Mouse (Mus musculus) bone marrow macrophage, adult 2 months (primary cell): ENCODE results near the gene Paip2b. TPM values are rescaled to one million over a fixed set of nuclear protein-coding genes. Genes with fewer than 3 reads are reported as not detected.

Experiments
- H3K27ac ChIP-seq: 2 replicates; pipeline ENCODE4 v1.5.1; 2012; ENCODE audit warnings: low read depth, low read length; ENCODE audit not compliant: insufficient read depth
- H3K4me1 ChIP-seq: 2 replicates; pipeline ENCODE4 v1.6.1; 2012; ENCODE audit warnings: low read length; ENCODE audit not compliant: control insufficient read depth, insufficient read depth
- H3K4me3 ChIP-seq: 2 replicates; pipeline ENCODE4 v1.5.1; 2012; ENCODE audit warnings: mild to moderate bottlenecking, low read length, moderate library complexity; ENCODE audit not compliant: insufficient read depth
- CTCF ChIP-seq: IDR thresholded peaks from 2 replicates; pipeline ENCODE4 v1.5.1; 2012; ENCODE audit warnings: low read depth, mild to moderate bottlenecking, low read length, moderate library complexity
- POLR2A ChIP-seq: IDR thresholded peaks from 2 replicates; pipeline ENCODE4 v1.6.1; 2012; ENCODE audit warnings: mild to moderate bottlenecking, low read depth, low read length, borderline replicate concordance
- polyA plus RNA-seq: library from polyadenylated mRNA; stranded (reverse); fragments of >200 nt; gene quantifications from 2 replicates; pipeline ENCODE4 v1.2.4, GENCODE M21; 2012; ENCODE audit not compliant: missing spikeins, insufficient read depth, insufficient read length

Paip2b gene
- polyA plus RNA-seq, 1 experiment = 9.8 TPM

GRCm38 (mm10) chr6:83756051-83756450 is 75.5 kb downstream of the Paip2b start:
- no peak for TF ChIP-seq CTCF
- TF ChIP-seq POLR2A = no peak
- H3K4me1 ChIP-seq = no peaks in the 10 kb centered on the region
- no peak overlapping the region for H3K4me3 ChIP-seq
- no peak overlapping the region for H3K27ac ChIP-seq

Other genes with a start within 250 kb of the Paip2b start
- not detected in 2 replicates for gene Clec4f, start 175.6 kb downstream of the Paip2b start, polyA plus RNA-seq
- gene Cd207, start 153.9 kb downstream of the Paip2b start, polyA plus RNA-seq = 3.6 and 5.1 TPM in 2 replicates
- gene Vax2, start 120.5 kb downstream of the Paip2b start, polyA plus RNA-seq = not detected in 2 replicates
- not detected in 2 replicates for gene Atp6v1b1, start 88.8 kb downstream of the Paip2b start, polyA plus RNA-seq
- not detected in 2 replicates for gene Ankrd53, start 69.1 kb downstream of the Paip2b start, polyA plus RNA-seq
- gene Tex261, start 55.9 kb downstream of the Paip2b start, polyA plus RNA-seq = 97.3 and 108 TPM in 2 replicates
- gene Nagk, start 36.8 kb downstream of the Paip2b start, polyA plus RNA-seq = 122 and 125 TPM in 2 replicates
- 70.3 and 82.0 TPM in 2 replicates for gene Zfp638, start 35.4 kb upstream of the Paip2b start, polyA plus RNA-seq
- 0.11 TPM in 1 of 2 replicates, not detected in the other for gene Dysf, start 176.8 kb upstream of the Paip2b start, polyA plus RNA-seq